Mouse (Mus musculus) MEL (cell line): ENCODE results near the gene Ezh2. TPM values are rescaled to one million over a fixed set of nuclear protein-coding genes. Genes with fewer than 3 reads are reported as not detected.

ENCODE experiments used
- DNase-seq: peaks from one replicate; pipeline ENCODE4 v3.0.0; 2011; ENCODE audit warnings: low read depth, low spot score
- H3K27ac ChIP-seq: 2 replicates; pipeline ENCODE4 v1.5.1; 2012; ENCODE audit warnings: low read depth, mild to moderate bottlenecking, control low read depth, low read length, moderate library complexity; ENCODE audit not compliant: control insufficient read depth
- H3K27me3 ChIP-seq, 2 experiments: fragments of 150-350 bp in 1 of 2; sonication (generic) in 1 of 2; 2 replicates each; pipeline ENCODE4 v1.6.1; 2012; ENCODE audit warnings: low read length in 2 of 2, mild to moderate bottlenecking in 2 of 2, improper control_type of control experiment in 1 of 2, moderate library complexity in 1 of 2; ENCODE audit not compliant: insufficient read depth in 2 of 2, control insufficient read depth in 1 of 2
- H3K36me3 ChIP-seq, 2 experiments: 2 replicates each; pipeline ENCODE4 v1.6.1; 2012 to 2014; ENCODE audit warnings: low read length in 2 of 2, improper control_type of control experiment in 1 of 2, inconsistent platforms in 1 of 2, mild to moderate bottlenecking in 1 of 2; ENCODE audit not compliant: insufficient read depth in 2 of 2, control insufficient read depth in 1 of 2
- H3K4me1 ChIP-seq, 2 experiments: fragments of 150-350 bp in 1 of 2; sonication (generic) in 1 of 2; 2 replicates each; pipeline ENCODE4 v1.6.1; 2012; ENCODE audit warnings: low read length in 2 of 2, improper control_type of control experiment in 1 of 2, mild to moderate bottlenecking in 1 of 2; ENCODE audit not compliant: insufficient read depth in 2 of 2, control insufficient read depth in 1 of 2
- H3K4me3 ChIP-seq, 2 experiments: fragments of 150-350 bp in 1 of 2; sonication (generic) in 1 of 2; 2 replicates each; pipeline ENCODE4 v1.5.1; 2012; ENCODE audit warnings: low read depth in 2 of 2, low read length in 2 of 2, mild to moderate bottlenecking in 2 of 2, moderate library complexity in 2 of 2, control low read depth in 1 of 2, improper control_type of control experiment in 1 of 2; ENCODE audit not compliant: control insufficient read depth in 1 of 2, insufficient read depth in 1 of 2
- H3K79me2 ChIP-seq: 2 replicates; pipeline ENCODE4 v1.6.1; 2012; ENCODE audit warnings: mild to moderate bottlenecking, low read length, moderate library complexity; ENCODE audit not compliant: control insufficient read depth, poor library complexity, insufficient read depth
- H3K9ac ChIP-seq: 2 replicates; pipeline ENCODE4 v1.6.1; 2012; ENCODE audit warnings: low read depth, mild to moderate bottlenecking, control low read depth, low read length, moderate library complexity; ENCODE audit not compliant: control insufficient read depth, poor library complexity, severe bottlenecking
- H3K9me3 ChIP-seq: fragments of 150-350 bp; sonication (generic); replicated peaks from 2 replicates; pipeline ENCODE4 v1.6.1; 2012; ENCODE audit warnings: mild to moderate bottlenecking, low read length, improper control_type of control experiment, moderate library complexity; ENCODE audit not compliant: insufficient read depth
- BHLHE40 ChIP-seq: IDR thresholded peaks from 2 replicates; pipeline ENCODE4 v1.6.1; 2012; ENCODE audit warnings: low read depth, mild to moderate bottlenecking, inconsistent platforms, low read length, improper control_type of control experiment, borderline replicate concordance
- CHD1 ChIP-seq: IDR thresholded peaks from 2 replicates; pipeline ENCODE4 v1.6.1; 2012; ENCODE audit warnings: low read depth, mild to moderate bottlenecking, inconsistent platforms, low read length, improper control_type of control experiment
- CTCF ChIP-seq, 3 experiments: IDR thresholded peaks in 2 of 3; conservative IDR thresholded peaks in 1 of 3; 2 replicates each; pipeline ENCODE4 v1.5.1; 2011 to 2012; ENCODE audit warnings: low read length in 3 of 3, low read depth in 2 of 3, mild to moderate bottlenecking in 2 of 3, improper control_type of control experiment in 1 of 3, inconsistent platforms in 1 of 3, mixed read lengths in 1 of 3, moderate library complexity in 1 of 3; ENCODE audit not compliant: control insufficient read depth in 1 of 3, insufficient read depth in 1 of 3, poor library complexity in 1 of 3, severe bottlenecking in 1 of 3
- E2F4 ChIP-seq: IDR thresholded peaks from 2 replicates; pipeline ENCODE4 v1.6.1; 2011; ENCODE audit warnings: low read depth, low read length, improper control_type of control experiment, borderline replicate concordance
- EP300 ChIP-seq, 2 experiments: IDR thresholded peaks; 2 replicates each; pipeline ENCODE4 v1.6.1; 2011; ENCODE audit warnings: improper control_type of control experiment in 2 of 2, low read length in 2 of 2, low read depth in 1 of 2, mild to moderate bottlenecking in 1 of 2
- ETS1 ChIP-seq: IDR thresholded peaks from 2 replicates; pipeline ENCODE4 v1.6.1; 2012; ENCODE audit warnings: low read depth, mild to moderate bottlenecking, inconsistent platforms, low read length, improper control_type of control experiment, moderate library complexity
- GABPA ChIP-seq: IDR thresholded peaks from 2 replicates; pipeline ENCODE4 v1.6.1; 2012; ENCODE audit warnings: low read depth, mild to moderate bottlenecking, inconsistent platforms, low read length, improper control_type of control experiment, moderate library complexity
- JUND ChIP-seq: IDR thresholded peaks from 2 replicates; pipeline ENCODE4 v1.6.1; 2011; ENCODE audit warnings: low read depth, mild to moderate bottlenecking, improper control_type of control experiment, low read length
- KAT2A ChIP-seq: conservative IDR thresholded peaks from 2 replicates; pipeline ENCODE4 v1.6.1; 2012; ENCODE audit warnings: low read depth, low read length, improper control_type of control experiment, inconsistent platforms
- MXI1 ChIP-seq: IDR thresholded peaks from 2 replicates; pipeline ENCODE4 v1.6.1; 2011; ENCODE audit warnings: mild to moderate bottlenecking, low read depth, low read length, improper control_type of control experiment
- MYC ChIP-seq: IDR thresholded peaks from 2 replicates; pipeline ENCODE4 v1.6.1; 2011; ENCODE audit warnings: low read depth, mild to moderate bottlenecking, low read length, improper control_type of control experiment, moderate library complexity
- POLR2A ChIP-seq, 2 experiments: IDR thresholded peaks; 2 replicates each; pipeline ENCODE4 v1.6.1; 2011 to 2012; ENCODE audit warnings: low read length in 2 of 2, mild to moderate bottlenecking in 2 of 2, control low read depth in 1 of 2, improper control_type of control experiment in 1 of 2, low read depth in 1 of 2, moderate library complexity in 1 of 2; ENCODE audit not compliant: control insufficient read depth in 1 of 2, insufficient read depth in 1 of 2, poor library complexity in 1 of 2
- RAD21 ChIP-seq: IDR thresholded peaks from 2 replicates; pipeline ENCODE4 v1.6.1; 2011; ENCODE audit warnings: mild to moderate bottlenecking, low read depth, low read length, improper control_type of control experiment
- TAL1 ChIP-seq: IDR thresholded peaks from 2 replicates; pipeline ENCODE4 v1.6.1; 2012; ENCODE audit warnings: mild to moderate bottlenecking, inconsistent platforms, low read length, moderate library complexity, mixed read lengths
- TCF12 ChIP-seq: IDR thresholded peaks from 2 replicates; pipeline ENCODE4 v1.6.1; 2014; ENCODE audit warnings: low read depth, mild to moderate bottlenecking, inconsistent platforms, low read length, improper control_type of control experiment, moderate library complexity
- ZC3H11A ChIP-seq: IDR thresholded peaks from 2 replicates; pipeline ENCODE4 v1.6.1; 2012; ENCODE audit warnings: low read depth, mild to moderate bottlenecking, inconsistent platforms, low read length, improper control_type of control experiment
- ZKSCAN1 ChIP-seq: IDR thresholded peaks from 2 replicates; pipeline ENCODE4 v1.6.1; 2012; ENCODE audit warnings: low read depth, mild to moderate bottlenecking, inconsistent platforms, low read length, improper control_type of control experiment, moderate library complexity
- ZMIZ1 ChIP-seq: IDR thresholded peaks from 2 replicates; pipeline ENCODE4 v1.6.1; 2012; ENCODE audit warnings: low read depth, mild to moderate bottlenecking, inconsistent platforms, low read length, improper control_type of control experiment, moderate library complexity
- ZNF384 ChIP-seq: IDR thresholded peaks from 2 replicates; pipeline ENCODE4 v1.6.1; 2012; ENCODE audit warnings: low read depth, mild to moderate bottlenecking, inconsistent platforms, low read length, improper control_type of control experiment
- polyA plus RNA-seq, 2 experiments: library from polyadenylated mRNA; stranded (reverse) in 1 of 2; unstranded in 1 of 2; fragments of >175 nt in 1 of 2; fragments of >200 nt in 1 of 2; gene quantifications; 2 replicates each; pipeline versions ENCODE4 v1.2.1 to v1.2.4; 2012; ENCODE audit warnings: low replicate concordance in 2 of 2, low read depth in 1 of 2; ENCODE audit not compliant: insufficient read length in 2 of 2, insufficient read depth in 1 of 2, missing spikeins in 1 of 2
- total RNA-seq: library from RNA; depleted of rRNA; stranded (reverse); fragments of 300-350 nt; gene quantifications from 2 replicates; pipeline ENCODE4 v1.2.3, GENCODE M21; 2012

Gene Ezh2
- total and polyA plus RNA-seq, 3 experiments, result 30.9 to 1,353 (median 82.6) TPM

DNA sequence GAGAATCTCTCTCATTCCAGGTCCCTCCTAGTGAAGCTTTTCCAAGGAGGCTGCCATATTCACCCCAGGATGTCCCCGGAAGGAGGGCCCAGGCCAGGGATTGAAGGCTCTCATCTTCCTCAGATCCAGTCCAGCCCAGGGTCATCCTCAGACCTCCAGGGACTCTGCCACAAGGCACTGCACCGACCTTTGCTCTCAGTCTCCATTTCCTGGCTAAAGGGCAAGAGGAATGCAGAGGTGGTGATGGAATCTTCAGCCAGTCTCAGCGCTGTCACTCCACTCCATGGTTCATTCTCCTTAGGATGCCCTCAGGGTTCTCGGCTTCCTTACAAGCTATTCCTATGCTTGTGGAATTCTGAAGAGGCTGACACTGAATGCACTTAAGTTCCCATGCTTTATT, 68.7 kb downstream of the Ezh2 start:
- no peaks in the 10 kb centered on the region for H3K9me3 ChIP-seq
- no peak for TF ChIP-seq POLR2A (IDR thresholded peaks at IDR 0.05; ENCODE audit: control insufficient read depth in 1 of 2, insufficient read depth in 1 of 2, low read depth in 1 of 2, low read length in 2 of 2, poor library complexity in 1 of 2)
- no peak for TF ChIP-seq E2F4
- no peak for TF ChIP-seq JUND
- no peak for TF ChIP-seq ZNF384
- no peak overlapping the region for H3K9ac ChIP-seq
- H3K27me3 ChIP-seq, result no peaks in the 10 kb centered on the region
- H3K27ac ChIP-seq, result no peak overlapping the region
- H3K36me3 ChIP-seq, result peaks cover 0 to 11% of the 10 kb centered on the region in 2 experiments; a peak in 2 of 4 replicates
- no peak overlapping the region for H3K4me3 ChIP-seq
- H3K4me1 ChIP-seq, result no peaks in the 10 kb centered on the region
- H3K79me2 ChIP-seq, result no peaks in the 10 kb centered on the region
- DNase-seq, result no peak

DNA sequence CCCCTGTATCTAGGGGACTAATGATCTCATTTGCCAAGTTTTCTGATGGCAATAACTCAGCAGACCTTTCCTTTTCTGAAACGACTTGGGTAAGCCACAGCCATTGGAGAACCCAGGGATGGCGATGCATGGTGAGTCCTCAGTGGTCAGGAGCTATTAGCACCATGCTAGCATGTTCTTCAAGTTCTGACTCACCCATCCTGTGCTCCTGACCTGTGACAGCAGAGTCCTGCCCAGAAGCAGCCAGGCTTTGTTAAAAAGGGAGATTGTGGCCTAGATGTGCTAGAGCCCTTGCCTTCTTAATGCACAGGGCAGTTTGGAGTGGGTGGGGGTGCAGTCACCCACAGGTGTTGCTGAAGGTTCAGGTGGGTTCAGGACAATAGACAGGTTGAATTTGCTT, 70.1 kb downstream of the Ezh2 start:
- H3K36me3 ChIP-seq, result peaks cover 0 to 11% of the 10 kb centered on the region in 2 experiments; a peak in 2 of 4 replicates
- H3K79me2 ChIP-seq, result no peaks in the 10 kb centered on the region
- no peaks in the 10 kb centered on the region for H3K4me1 ChIP-seq
- no peak overlapping the region for H3K9ac ChIP-seq
- no peak for TF ChIP-seq GABPA
- no peak for TF ChIP-seq ZKSCAN1
- no peak for TF ChIP-seq TCF12
- TF ChIP-seq CHD1, result no peak
- TF ChIP-seq BHLHE40, result no peak
- TF ChIP-seq CTCF (IDR thresholded peaks at IDR 0.05 in 2 of 3, conservative IDR thresholded peaks at IDR 0.05 in 1 of 3; ENCODE audit: control insufficient read depth in 1 of 3, insufficient read depth in 1 of 3, low read depth in 2 of 3, low read length in 3 of 3, poor library complexity in 1 of 3, severe bottlenecking in 1 of 3), result no peak
- TF ChIP-seq ZMIZ1, result no peak
- H3K9me3 ChIP-seq, result no peaks in the 10 kb centered on the region
- no peak overlapping the region for H3K4me3 ChIP-seq
- no peak for DNase-seq
- H3K27me3 ChIP-seq, result no peaks in the 10 kb centered on the region
- no peak overlapping the region for H3K27ac ChIP-seq

DNA sequence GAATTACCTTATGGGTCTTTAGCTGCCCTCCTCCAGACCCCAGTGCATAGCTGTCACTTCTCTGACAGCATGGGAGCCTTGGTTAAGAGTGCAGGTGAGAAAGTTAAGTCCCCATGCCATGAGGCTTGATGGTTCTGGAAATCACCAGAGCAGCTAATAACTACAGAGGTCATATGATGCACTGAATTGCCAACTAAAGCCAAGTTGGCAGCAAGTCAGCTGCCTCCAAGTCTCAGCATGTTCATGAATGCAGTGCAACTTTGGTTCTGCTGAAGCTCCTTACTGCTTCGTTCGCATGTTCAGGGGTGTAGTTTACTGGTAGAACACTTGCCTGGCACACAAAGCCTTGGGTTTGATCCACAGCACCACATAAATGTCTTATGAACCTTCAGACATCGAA, 72.7 kb downstream of the Ezh2 start:
- no peaks in the 10 kb centered on the region for H3K79me2 ChIP-seq
- no peaks in the 10 kb centered on the region for H3K27me3 ChIP-seq
- no peak overlapping the region for H3K4me3 ChIP-seq
- H3K4me1 ChIP-seq, result no peaks in the 10 kb centered on the region
- H3K27ac ChIP-seq, result no peak overlapping the region
- no peak for DNase-seq
- no peak for TF ChIP-seq TAL1
- TF ChIP-seq TCF12, result no peak
- TF ChIP-seq RAD21, result no peak
- TF ChIP-seq CTCF (IDR thresholded peaks at IDR 0.05 in 2 of 3, conservative IDR thresholded peaks at IDR 0.05 in 1 of 3; ENCODE audit: control insufficient read depth in 1 of 3, insufficient read depth in 1 of 3, low read depth in 2 of 3, low read length in 3 of 3, poor library complexity in 1 of 3, severe bottlenecking in 1 of 3), result no peak
- TF ChIP-seq JUND, result no peak
- no peak for TF ChIP-seq KAT2A
- TF ChIP-seq MYC, result no peak
- no peak for TF ChIP-seq BHLHE40
- no peak for TF ChIP-seq ZKSCAN1
- no peak for TF ChIP-seq ZNF384
- no peak for TF ChIP-seq ZC3H11A
- TF ChIP-seq EP300 (IDR thresholded peaks at IDR 0.05; ENCODE audit: low read depth in 1 of 2, low read length in 2 of 2), result no peak
- TF ChIP-seq E2F4, result no peak
- no peak for TF ChIP-seq MXI1
- TF ChIP-seq ETS1, result no peak
- TF ChIP-seq, all 39 proteins: peak for 0
- Histone ChIP-seq H3K9me3 (no peaks in the 10 kb centered on the region), H3K9ac (no peak overlapping the region), H3K36me3 (peaks cover 1 to 2% of the 10 kb centered on the region in 2 experiments; a peak in 2 of 4 replicates)
